Mouse (Mus musculus) thymus, postnatal 36 days (tissue): ENCODE results near the gene Ctsw.
A peak's percentile ranks its signal among the peaks of the same experiment; 100 is the strongest.

ENCODE experiments used
- DNase-seq, 2 experiments: peaks; one replicate each; pipeline ENCODE4 v3.0.0; 2022; ENCODE audit warnings: mixed read lengths in 2 of 2

Gene Ctsw

GRCm38 (mm10) chr19:5461411-5461810 is 6.9 kb downstream of the Ctsw start:
- no peak for DNase-seq

GRCm38 (mm10) chr19:5460465-5460911 is 7.8 kb downstream of the Ctsw start, which contains the start of gene Fibp:
Gene Fibp (plus strand): TSS chr19:5460615.
- DNase-seq, result peak; percentile 75 to 81

- DNase-seq, result no peak
These were observed 8.4 kb downstream of the Ctsw start for GRCm38 (mm10) chr19:5459896-5460295.

- no peak for DNase-seq
These were observed 9.3 kb downstream of the Ctsw start for GRCm38 (mm10) chr19:5459019-5459418.

GRCm38 (mm10) chr19:5457746-5458442 is 10.4 kb downstream of the Ctsw start, which contains the start of gene Ccdc85b:
Gene Ccdc85b (minus strand): TSS chr19:5457894.
- DNase-seq, result no peak

GRCm38 (mm10) chr19:5456922-5457745 is 11.2 kb downstream of the Ctsw start:
- peak; percentile 95 to 96 for DNase-seq

GRCm38 (mm10) chr19:5456241-5456921 is 11.9 kb downstream of the Ctsw start:
- DNase-seq, result no peak

- DNase-seq, result no peak
These were observed 12.7 kb downstream of the Ctsw start for GRCm38 (mm10) chr19:5455568-5455967.

GRCm38 (mm10) chr19:5455037-5455436 is 13.3 kb downstream of the Ctsw start:
- DNase-seq, result no peak

GRCm38 (mm10) chr19:5451766-5452165 is 16.5 kb downstream of the Ctsw start:
- no peak for DNase-seq

GRCm38 (mm10) chr19:5449673-5450072 is 18.6 kb downstream of the Ctsw start:
- no peak for DNase-seq

- DNase-seq, result no peak
These were observed 19.8 kb downstream of the Ctsw start for GRCm38 (mm10) chr19:5448354-5449150.

- peak; percentile 79 to 84 for DNase-seq
These were observed 20.6 kb downstream of the Ctsw start, which contains the start of gene Fosl1 for GRCm38 (mm10) chr19:5447515-5448353. Gene Fosl1 (plus strand): TSS chr19:5447547.

GRCm38 (mm10) chr19:5445747-5446146 is 22.6 kb downstream of the Ctsw start:
- DNase-seq, result no peak

GRCm38 (mm10) chr19:5444954-5445353 is 23.4 kb downstream of the Ctsw start:
- DNase-seq, result no peak

GRCm38 (mm10) chr19:5444371-5444908 is 23.9 kb downstream of the Ctsw start:
- DNase-seq, result no peak

GRCm38 (mm10) chr19:5433951-5434350 is 34.4 kb downstream of the Ctsw start:
- no peak for DNase-seq

GRCm38 (mm10) chr19:5432992-5433852 is 35.1 kb downstream of the Ctsw start:
- DNase-seq, result peak; percentile 72 to 75

- DNase-seq, result no peak
These were observed 36.3 kb downstream of the Ctsw start for GRCm38 (mm10) chr19:5431911-5432464.

GRCm38 (mm10) chr19:5430408-5430807 is 37.9 kb downstream of the Ctsw start:
- peak; percentile 26 to 32 for DNase-seq
